Mouse (Mus musculus) ES-E14 (cell line): ENCODE data around the gene Rpl37. TPM values are rescaled to one million over a fixed set of nuclear protein-coding genes. Genes with fewer than 3 reads are reported as not detected.

ENCODE experiments used
- DNase-seq: peaks from one replicate; pipeline ENCODE4 v3.0.0-alpha.2; 2013; ENCODE audit warnings: low read depth, low spot score
- H3K27ac ChIP-seq: 2 replicates; pipeline ENCODE4 v1.5.1; 2012; ENCODE audit warnings: low read depth, mild to moderate bottlenecking, low read length, moderate library complexity, mixed read lengths; ENCODE audit not compliant: poor library complexity, insufficient read depth, severe bottlenecking
- H3K36me3 ChIP-seq: 2 replicates; pipeline ENCODE4 v1.6.1; 2012; ENCODE audit warnings: mild to moderate bottlenecking, low read length, moderate library complexity, mixed read lengths; ENCODE audit not compliant: control insufficient read depth, poor library complexity, insufficient read depth, severe bottlenecking
- H3K4me1 ChIP-seq, 2 experiments: fragments of 150-350 bp in 1 of 2; sonication (generic) in 1 of 2; 2 replicates each; pipeline ENCODE4 v1.6.1; 2012; ENCODE audit warnings: low read length in 2 of 2, mild to moderate bottlenecking in 1 of 2, mixed read lengths in 1 of 2; ENCODE audit not compliant: control insufficient read depth in 2 of 2, insufficient read depth in 2 of 2, poor library complexity in 1 of 2
- H3K4me3 ChIP-seq, 2 experiments: fragments of 150-350 bp in 1 of 2; sonication (generic) in 1 of 2; 2 replicates each; pipeline ENCODE4 v1.5.1; 2012; ENCODE audit warnings: low read length in 2 of 2, low read depth in 1 of 2, mild to moderate bottlenecking in 1 of 2, mixed read lengths in 1 of 2; ENCODE audit not compliant: insufficient read depth in 1 of 2, poor library complexity in 1 of 2, severe bottlenecking in 1 of 2
- H3K9ac ChIP-seq: 2 replicates; pipeline ENCODE4 v1.6.1; 2012; ENCODE audit warnings: low read depth, mild to moderate bottlenecking, low read length, mixed read lengths; ENCODE audit not compliant: poor library complexity, insufficient read depth, severe bottlenecking
- H3K9me3 ChIP-seq: fragments of 150-350 bp; sonication (generic); 2 replicates; pipeline ENCODE4 v1.6.1; 2012; ENCODE audit warnings: low read depth, mild to moderate bottlenecking, low read length; ENCODE audit not compliant: control insufficient read depth, insufficient read depth
- CHD2 ChIP-seq: IDR thresholded peaks from 2 replicates; pipeline ENCODE4 v1.6.1; 2014; ENCODE audit warnings: mild to moderate bottlenecking, low read depth, low read length, inconsistent platforms
- HCFC1 ChIP-seq: IDR thresholded peaks from 2 replicates; pipeline ENCODE4 v1.6.1; 2012; ENCODE audit warnings: low read length, inconsistent platforms, borderline replicate concordance; ENCODE audit not compliant: insufficient read depth
- MAFK ChIP-seq: IDR thresholded peaks from 2 replicates; pipeline ENCODE4 v1.6.1; 2014; ENCODE audit warnings: mild to moderate bottlenecking, low read depth, low read length, inconsistent platforms; ENCODE audit not compliant: insufficient read depth
- ZC3H11A ChIP-seq: IDR thresholded peaks from 2 replicates; pipeline ENCODE4 v1.6.1; 2012; ENCODE audit warnings: low read depth, mild to moderate bottlenecking, inconsistent platforms, low read length, borderline replicate concordance
- ZNF384 ChIP-seq: IDR thresholded peaks from 2 replicates; pipeline ENCODE4 v1.6.1; 2012; ENCODE audit warnings: low read depth, low read length, inconsistent platforms
- in situ Hi-C, 2 experiments: fragments of 600-800 bp; cut with MboI; formaldehyde crosslinking; loops; one replicate each; pipeline ENCODE4 v1.15.1; 2025; ENCODE audit warnings: low sequenced_read_pairs in 2 of 2, inconsistent platforms in 1 of 2; ENCODE audit not compliant: unreplicated experiment in 2 of 2
- total RNA-seq: library from RNA; depleted of rRNA; stranded (reverse); fragments of 300-350 nt; gene quantifications from 2 replicates; pipeline ENCODE4 v1.2.3, GENCODE M21; 2012

Gene Rpl37
- total RNA-seq, 1 experiment, result 1,373 TPM

- no peak overlapping the region for H3K27ac ChIP-seq
Measured at GRCm38 (mm10) chr15:5088850-5089608, 27.4 kb upstream of the Rpl37 start.

DNA sequence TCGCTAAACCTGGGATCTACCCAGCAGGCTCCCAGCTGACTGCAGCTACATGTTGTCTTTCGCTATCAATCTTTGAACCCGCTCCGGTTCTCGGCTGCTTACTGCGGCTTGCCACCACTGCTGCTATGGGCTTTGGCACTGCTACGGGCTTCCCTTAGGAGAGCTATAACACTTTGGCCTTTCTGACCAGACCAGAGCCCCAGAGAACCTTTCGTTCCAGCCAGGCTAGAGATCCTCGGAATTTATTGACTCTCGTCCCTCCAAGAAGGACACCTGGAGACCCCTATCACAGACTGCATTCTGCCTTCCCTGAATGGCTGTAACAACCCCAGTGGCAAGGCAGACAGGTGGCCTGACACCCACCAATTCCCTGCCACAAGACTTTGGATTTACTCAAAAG, 26.3 kb upstream of the Rpl37 start:
- no peaks in the 10 kb centered on the region for H3K4me1 ChIP-seq
- in situ Hi-C loops, result loop anchor here in 1 of 2 experiments (25.0 kb wide), 1 partner anchor 1122 kb away; no protein-coding TSS in a partner anchor
- no peak for DNase-seq
- H3K9ac ChIP-seq, result no peak overlapping the region
- TF ChIP-seq MAFK, result no peak
- TF ChIP-seq ZNF384, result no peak
- no peak for TF ChIP-seq ZC3H11A
- TF ChIP-seq CHD2, result no peak
- TF ChIP-seq HCFC1, result no peak
- no peak overlapping the region for H3K27ac ChIP-seq
- H3K36me3 ChIP-seq, result no peaks in the 10 kb centered on the region
- no peak overlapping the region for H3K4me3 ChIP-seq
- H3K9me3 ChIP-seq, result no peaks in the 10 kb centered on the region

More at GRCm38 (mm10) chr15:5088850-5089608, 27.4 kb upstream of the Rpl37 start:
- Histone ChIP-seq H3K9me3 (no peaks in the 10 kb centered on the region), H3K4me3 (no peak overlapping the region), H3K9ac (no peak overlapping the region), H3K4me1 (no peaks in the 10 kb centered on the region), H3K36me3 (no peaks in the 10 kb centered on the region)
- TF ChIP-seq HCFC1 (no peak), MAFK (no peak), ZC3H11A (no peak), ZNF384 (no peak), CHD2 (no peak)
- no peak for DNase-seq
- in situ Hi-C loops, result loop anchor here in 1 of 2 experiments (25.0 kb wide), 1 partner anchor 1123 kb away; no protein-coding TSS in a partner anchor

- no peak overlapping the region for H3K4me3 ChIP-seq
- no peak for DNase-seq
- no peak overlapping the region for H3K9ac ChIP-seq
- no peak for TF ChIP-seq CHD2
- no peak for TF ChIP-seq ZNF384
- TF ChIP-seq MAFK, result no peak
- no peak for TF ChIP-seq ZC3H11A
- TF ChIP-seq HCFC1, result no peak
- H3K9me3 ChIP-seq, result no peaks in the 10 kb centered on the region
- in situ Hi-C loops, result loop anchor here in 1 of 2 experiments (25.0 kb wide), 1 partner anchor 1117 kb away; no protein-coding TSS in a partner anchor
- H3K36me3 ChIP-seq, result no peaks in the 10 kb centered on the region
- no peak overlapping the region for H3K27ac ChIP-seq
- H3K4me1 ChIP-seq, result no peaks in the 10 kb centered on the region
Measured at GRCm38 (mm10) chr15:5095534-5096301, 20.7 kb upstream of the Rpl37 start.

DNA sequence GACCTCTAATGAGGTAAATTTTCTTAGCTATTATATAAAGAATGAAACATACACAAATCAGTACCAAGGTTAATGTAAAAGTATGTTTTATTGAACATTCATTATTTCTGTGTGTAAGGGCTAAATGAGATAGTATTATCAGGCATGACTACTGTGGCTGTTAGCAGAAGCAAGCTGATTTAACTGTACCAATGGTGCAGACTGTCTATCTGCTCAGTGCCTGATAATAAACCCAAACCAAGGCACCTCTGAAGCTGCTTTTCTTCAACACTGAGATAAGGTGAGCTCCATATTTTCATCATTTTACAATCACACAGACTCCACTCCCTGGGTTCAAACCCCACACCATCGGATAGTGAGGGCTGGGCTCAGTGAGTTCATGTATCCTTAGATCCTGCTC, 19.1 kb upstream of the Rpl37 start:
- Histone ChIP-seq H3K36me3 (no peaks in the 10 kb centered on the region), H3K9ac (no peak overlapping the region), H3K27ac (no peak overlapping the region), H3K4me1 (no peaks in the 10 kb centered on the region), H3K4me3 (no peak overlapping the region), H3K9me3 (no peaks in the 10 kb centered on the region)
- DNase-seq, result no peak
- in situ Hi-C loops, result loop anchor here in 1 of 2 experiments (25.0 kb wide), 1 partner anchor 1115 kb away; no protein-coding TSS in a partner anchor
- TF ChIP-seq MAFK (no peak), ZNF384 (no peak), ZC3H11A (no peak), CHD2 (no peak), HCFC1 (no peak)
